Mouse (Mus musculus) kidney, postnatal 10 days (tissue): ENCODE measurements around the gene Cobl.
A peak's percentile ranks its signal among the peaks of the same experiment; 100 is the strongest.

Experiments
- DNase-seq: peaks from one replicate; pipeline ENCODE4 v3.0.0; 2021; ENCODE audit warnings: mixed read lengths

The Cobl gene

GRCm38 (mm10) chr11:12464181-12465162 is at the start of gene Cobl:
Gene Cobl (minus strand): TSS chr11:12464960.
- DNase-seq: peak; percentile 76

GRCm38 (mm10) chr11:12513796-12514195 is 49.0 kb upstream of the Cobl start:
- DNase-seq: no peak

GRCm38 (mm10) chr11:12506371-12506890 is 41.7 kb upstream of the Cobl start:
- no peak for DNase-seq

- no peak for DNase-seq
Observed at GRCm38 (mm10) chr11:12503756-12504155, 39.0 kb upstream of the Cobl start.

GRCm38 (mm10) chr11:12501721-12502120 is 37.0 kb upstream of the Cobl start:
- DNase-seq: no peak

GRCm38 (mm10) chr11:12493791-12494190 is 29.0 kb upstream of the Cobl start:
- no peak for DNase-seq

- no peak for DNase-seq
Observed at GRCm38 (mm10) chr11:12479856-12480403, 15.2 kb upstream of the Cobl start.

GRCm38 (mm10) chr11:12474299-12474935 is 9.7 kb upstream of the Cobl start:
- peak; percentile 28 for DNase-seq

GRCm38 (mm10) chr11:12473625-12474298 is 9.0 kb upstream of the Cobl start:
- DNase-seq: peak; percentile 25

- no peak for DNase-seq
Observed at GRCm38 (mm10) chr11:12469638-12470037, 4.9 kb upstream of the Cobl start.

GRCm38 (mm10) chr11:12468661-12469060 is 3.9 kb upstream of the Cobl start:
- DNase-seq: peak; percentile 28

GRCm38 (mm10) chr11:12467836-12468235 is 3.1 kb upstream of the Cobl start:
- DNase-seq: no peak

- DNase-seq: no peak
Observed at GRCm38 (mm10) chr11:12467217-12467616, 2.5 kb upstream of the Cobl start.

GRCm38 (mm10) chr11:12466606-12467005 is 1.8 kb upstream of the Cobl start:
- no peak for DNase-seq

- DNase-seq: peak; percentile 11
Observed at GRCm38 (mm10) chr11:12465229-12465628, 469 bp upstream of the Cobl start.

- DNase-seq: peak; percentile 12
Observed at GRCm38 (mm10) chr11:12463615-12464170, 1.1 kb downstream of the Cobl start.

- DNase-seq: no peak
Observed at GRCm38 (mm10) chr11:12459781-12460581, 4.8 kb downstream of the Cobl start.

- DNase-seq: no peak
Observed at GRCm38 (mm10) chr11:12458814-12459213, 5.9 kb downstream of the Cobl start.

GRCm38 (mm10) chr11:12458392-12458791 is 6.4 kb downstream of the Cobl start:
- no peak for DNase-seq

- DNase-seq: no peak
Observed at GRCm38 (mm10) chr11:12448101-12448500, 16.7 kb downstream of the Cobl start.

- DNase-seq: no peak
Observed at GRCm38 (mm10) chr11:12445222-12445621, 19.5 kb downstream of the Cobl start.

GRCm38 (mm10) chr11:12444215-12444614 is 20.5 kb downstream of the Cobl start:
- DNase-seq: no peak
